Mouse (Mus musculus): Measurements from ENCODE around the gene Slc36a3.

DNA sequence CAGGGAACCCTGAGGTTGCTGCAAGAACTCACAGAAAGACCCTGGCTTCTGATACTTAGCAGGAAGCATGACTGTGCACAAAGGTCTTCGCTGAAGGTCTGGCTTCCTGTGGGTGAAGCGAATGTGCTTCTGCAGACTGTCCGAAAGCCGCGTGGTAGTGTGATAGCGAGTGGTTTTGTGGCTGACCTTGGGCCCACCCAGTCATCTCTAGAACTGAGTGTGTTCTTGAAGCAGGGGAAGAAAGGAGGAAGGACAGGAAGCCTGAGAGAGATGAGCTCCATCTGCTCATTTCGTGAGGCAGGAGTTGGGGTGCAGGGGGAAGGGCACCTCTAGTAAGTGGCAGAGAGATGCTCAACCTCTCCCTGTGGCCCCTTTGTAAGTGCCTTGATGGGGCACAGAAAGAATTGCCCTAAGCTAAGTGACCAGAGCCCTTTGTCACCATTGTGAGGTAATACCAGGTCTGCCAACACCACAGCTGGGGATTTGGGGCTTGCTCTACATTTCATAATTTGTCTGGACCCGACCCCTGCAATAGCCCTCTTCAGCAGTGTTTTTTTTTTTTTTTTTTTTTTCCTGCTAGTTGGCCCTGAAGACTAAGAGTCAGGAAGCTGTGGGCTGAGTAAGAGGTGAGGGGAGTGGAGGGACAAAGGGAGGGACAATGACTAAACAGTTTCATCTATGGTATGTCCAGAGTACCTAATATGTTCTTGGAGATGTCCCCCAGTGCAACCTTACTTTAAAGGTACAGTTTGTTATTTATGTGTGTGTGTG, 46.4 kb upstream of the Slc36a3 start:
- TF ChIP-seq EP300 (IDR thresholded peaks at IDR 0.05; ENCODE audit: low read depth) (no peak), CTCF (IDR thresholded peaks at IDR 0.05; ENCODE audit: low read depth) (no peak)
